Mouse (Mus musculus): ENCODE results near the gene Wnt6.

- TF ChIP-seq FLI1 (IDR thresholded peaks at IDR 0.05; ENCODE audit: low read length) (no peak), GATA1 (IDR thresholded peaks at IDR 0.05; ENCODE audit: borderline replicate concordance, low read length) (no peak)
These were observed 31.3 kb downstream of the Wnt6 start for GRCm38 (mm10) chr1:74802795-74803656.

Data from megakaryocyte, embryonic 14.5 days (primary cell).